Mouse (Mus musculus): ENCODE measurements at regions not wholly inside any gene's neighbourhood (a gene's known extent, or its start where the extent isn't known, plus 50 kb on each side); places are given as distances from the start of the nearest gene placed in this dataset.
"Not testable (repeated sequence)": the region's sequence is repeated elsewhere in the genome, so short reads cannot be mapped to it uniquely, and the experiment has no call there.

DNA sequence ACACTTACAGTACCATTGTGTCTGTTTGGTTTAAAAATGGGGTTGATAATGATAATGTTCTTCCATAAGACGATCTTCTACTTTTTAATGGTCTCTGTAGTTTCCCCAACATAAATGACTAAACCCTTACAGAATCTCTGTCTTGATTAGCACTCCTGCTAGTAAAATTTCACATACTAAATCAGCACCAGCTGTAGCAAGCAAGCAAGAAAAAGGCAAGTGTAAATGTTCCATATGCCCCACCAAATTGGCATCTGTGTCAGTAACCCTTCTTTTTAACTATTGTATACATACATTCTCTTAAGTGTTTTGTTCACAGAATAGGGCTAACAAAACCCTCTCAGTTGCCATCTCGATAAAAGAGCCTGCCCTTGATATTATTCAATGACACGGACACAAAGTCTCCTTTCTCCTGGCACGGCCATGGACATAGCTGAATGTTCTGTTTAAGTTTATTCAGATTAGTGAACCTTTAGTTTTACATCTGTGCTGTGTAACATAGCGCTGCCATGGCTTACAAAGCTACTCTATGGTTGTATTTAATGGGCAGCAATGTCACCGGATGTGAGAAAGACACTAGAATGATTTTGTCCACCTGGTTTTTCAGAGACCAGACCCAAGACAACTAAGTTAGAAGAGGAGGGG, 414.3 kb downstream of the Gtdc1 start:
- DNase-seq = no peak

DNA sequence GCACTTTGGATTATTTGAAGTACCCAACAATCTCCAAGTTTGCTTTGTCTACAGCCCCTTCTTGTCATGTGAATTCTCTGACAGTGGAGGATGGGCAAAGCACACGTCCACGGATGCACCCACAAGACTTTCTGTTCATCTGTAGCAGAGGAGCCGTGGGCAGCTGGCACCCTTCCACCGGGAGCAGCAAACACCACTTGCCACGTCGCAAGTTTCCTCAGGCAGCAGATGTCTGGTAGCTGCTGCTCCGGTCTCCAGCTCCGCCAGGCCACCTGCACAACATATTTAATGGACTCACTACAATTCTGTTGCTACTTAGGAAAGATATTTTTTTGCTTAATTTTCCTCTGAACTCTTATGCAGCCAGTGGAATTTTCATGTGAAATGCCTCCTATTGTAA, 415.1 kb downstream of the Gtdc1 start:
- no peak for DNase-seq

DNA sequence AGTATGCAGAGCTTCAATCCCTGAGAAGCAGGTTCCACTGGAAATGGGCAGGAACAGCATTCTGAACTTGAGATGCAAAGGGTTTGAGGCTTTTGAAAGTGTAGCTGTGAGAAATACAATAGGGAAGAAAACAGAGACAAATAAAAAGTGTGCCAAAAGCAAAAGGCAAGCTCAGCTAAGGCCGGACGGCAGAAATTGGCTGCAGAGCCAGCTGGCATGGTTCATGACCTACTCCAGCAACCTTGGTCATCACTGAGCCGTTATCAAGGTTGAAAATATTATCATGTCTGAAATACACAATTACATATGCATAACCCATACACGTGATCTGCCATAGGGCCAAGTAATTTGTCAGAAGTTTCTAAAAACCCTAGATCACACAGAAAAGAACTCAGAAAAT, 418.4 kb downstream of the Gtdc1 start:
- peak; percentile 76 for DNase-seq

GRCm38 (mm10) chr2:44504273-44504672, 423.2 kb downstream of the Gtdc1 start:
- DNase-seq = peak; percentile 58

DNA sequence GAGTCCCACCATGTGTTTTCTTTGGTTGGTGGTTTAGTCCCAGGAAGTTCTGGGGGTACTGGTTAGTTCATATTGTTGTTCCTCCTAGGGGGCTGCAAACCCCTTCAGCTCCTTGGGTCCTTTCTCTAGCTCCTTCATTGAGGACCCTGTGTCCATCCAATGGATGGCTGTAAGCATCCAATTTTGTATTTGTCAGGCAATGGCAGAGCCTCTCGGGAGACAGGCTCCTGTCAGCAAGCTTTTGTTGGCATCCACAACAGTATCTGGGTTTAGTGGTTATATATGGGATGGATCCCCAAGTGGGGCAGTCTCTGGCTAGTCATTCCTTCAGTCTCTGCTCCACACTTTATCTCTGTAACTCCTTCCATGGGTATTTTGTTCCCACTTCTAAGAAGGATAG, 436.7 kb downstream of the Gtdc1 start:
- DNase-seq = not testable (repeated sequence)

DNA sequence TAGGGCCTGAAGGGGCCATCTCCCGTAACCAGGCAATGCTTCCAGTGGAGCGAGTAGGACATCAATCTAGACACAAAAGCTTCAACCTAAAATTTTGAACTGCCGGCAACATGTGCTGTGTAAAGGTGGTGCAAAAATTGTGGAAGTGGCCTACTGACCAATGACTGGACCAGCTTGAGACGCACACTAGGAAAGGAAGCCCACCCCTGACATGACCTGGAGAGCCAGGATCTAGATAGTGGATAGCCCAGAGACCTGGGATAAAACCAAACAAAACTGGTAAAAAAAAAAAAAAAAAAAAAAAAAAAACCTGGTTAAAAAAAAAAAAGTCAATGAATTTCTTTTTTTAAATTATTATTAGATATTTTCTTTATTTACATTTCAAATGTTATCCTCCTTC, 437.2 kb downstream of the Gtdc1 start:
- DNase-seq = no peak

- DNase-seq = no peak
These were observed 441.6 kb downstream of the Gtdc1 start for GRCm38 (mm10) chr2:44485880-44486279.

DNA sequence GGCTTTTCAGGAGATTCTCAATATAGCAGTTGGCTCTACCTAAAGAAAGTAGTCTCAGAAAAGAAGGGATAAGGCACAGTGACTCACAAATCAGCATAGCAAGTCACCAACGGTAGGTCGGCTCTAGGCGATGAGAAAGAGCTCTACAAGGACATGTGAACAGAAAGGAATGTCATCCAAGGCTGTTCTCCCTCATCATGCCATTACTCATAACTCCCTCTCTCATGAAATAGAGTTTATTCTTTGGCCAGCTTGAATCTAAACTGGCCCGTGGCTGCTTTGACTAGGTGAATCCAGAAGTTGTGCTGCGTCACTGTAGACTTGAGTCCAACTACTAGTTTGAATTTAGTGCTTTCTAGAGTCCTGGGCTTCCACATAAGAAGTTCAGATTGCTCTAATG, 447.7 kb downstream of the Gtdc1 start:
- peak; percentile 47 for DNase-seq

GRCm38 (mm10) chr2:44475456-44475855, 452.0 kb downstream of the Gtdc1 start:
- no peak for DNase-seq

DNA sequence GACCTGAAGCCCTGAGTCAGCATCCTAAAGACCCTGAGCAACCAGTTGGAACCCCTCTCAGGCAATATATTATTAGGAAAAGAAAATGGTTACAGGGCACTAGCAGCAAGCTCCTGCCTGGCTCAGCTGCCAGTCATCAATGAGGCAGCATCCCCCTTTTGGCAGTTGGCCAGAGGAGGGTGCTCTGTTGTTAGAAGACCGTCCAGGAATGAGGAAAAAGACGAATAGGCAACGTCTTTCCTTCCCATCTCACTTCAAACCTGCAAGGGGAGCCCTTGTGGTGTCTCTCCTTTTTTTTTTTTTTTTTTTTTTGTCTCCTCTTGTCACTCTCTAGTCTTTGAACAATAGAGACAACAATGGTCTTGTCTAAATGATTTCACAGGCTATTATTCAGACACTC, 452.8 kb downstream of the Gtdc1 start:
- no peak for DNase-seq

GRCm38 (mm10) chr2:44471381-44471780, 456.1 kb downstream of the Gtdc1 start:
- DNase-seq = no peak

GRCm38 (mm10) chr2:44470953-44471352, 456.5 kb downstream of the Gtdc1 start:
- no peak for DNase-seq

GRCm38 (mm10) chr2:44464631-44465030, 462.8 kb downstream of the Gtdc1 start:
- no peak for DNase-seq

GRCm38 (mm10) chr2:44462619-44463329, 464.7 kb downstream of the Gtdc1 start:
- DNase-seq = no peak

DNA sequence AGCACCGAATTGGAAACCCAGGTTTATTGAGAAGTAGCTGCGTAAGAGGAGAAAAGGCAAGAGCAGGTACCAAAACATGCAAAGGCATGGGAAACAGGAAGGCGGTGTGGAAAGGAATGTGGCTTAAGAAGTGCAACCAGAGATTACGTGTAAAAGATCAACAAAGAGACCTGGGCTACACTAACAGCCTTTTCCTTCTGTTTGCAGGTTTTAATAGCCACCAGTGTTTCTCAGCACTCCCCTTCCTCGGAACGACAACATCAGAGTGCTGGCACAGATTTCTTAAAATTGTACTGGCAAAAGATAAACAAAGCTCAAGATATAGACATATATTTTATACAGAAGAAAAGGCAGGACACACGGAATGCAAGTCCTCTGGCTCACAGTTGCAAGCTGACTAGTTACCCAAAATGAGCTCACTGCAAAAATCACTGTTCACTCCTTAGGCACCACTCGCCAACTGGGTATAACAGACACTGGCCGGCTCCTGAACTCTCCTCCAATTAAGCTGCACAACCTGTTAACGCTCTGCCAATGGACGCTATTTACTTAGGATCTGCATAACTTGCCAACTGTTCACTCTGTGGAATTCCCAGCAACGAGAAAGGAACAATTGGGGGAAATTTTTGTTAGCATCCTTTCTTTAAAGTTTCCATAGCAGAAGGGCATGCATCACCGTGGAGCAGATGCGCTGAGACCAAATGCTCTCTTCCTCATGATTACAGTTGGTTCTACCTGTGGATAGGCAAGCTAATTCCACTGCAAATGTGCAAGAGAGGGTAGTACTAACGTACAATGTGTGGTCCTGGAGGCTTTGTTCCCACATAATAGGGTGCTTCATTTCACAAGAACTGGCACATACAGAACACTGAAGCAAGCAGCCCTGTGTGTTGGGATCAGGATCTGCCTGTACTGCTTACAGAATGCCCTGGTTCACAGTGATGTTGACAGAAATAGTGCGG, 465.9 kb downstream of the Gtdc1 start:
- DNase-seq = peak; percentile 17

DNA sequence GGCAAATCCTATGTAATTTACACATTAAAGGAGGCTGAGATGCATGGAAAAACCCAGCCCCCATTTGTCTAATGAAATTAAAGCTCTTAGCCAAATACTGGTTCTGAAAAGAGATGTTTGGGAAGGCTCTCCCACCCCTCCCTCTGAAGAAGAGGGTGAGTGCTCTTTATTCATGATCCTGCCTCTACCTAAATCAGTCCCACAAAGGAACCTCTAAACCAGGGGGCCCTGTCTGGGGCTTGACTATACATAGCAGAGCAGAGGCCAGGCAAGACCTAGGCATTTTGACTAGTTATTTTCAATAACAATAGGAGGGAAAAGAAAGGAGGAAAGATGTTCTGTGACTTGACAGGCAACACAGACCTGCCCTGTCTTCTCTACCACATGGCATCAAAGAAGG, 478.0 kb downstream of the Gtdc1 start:
- DNase-seq = no peak
